Mouse (Mus musculus) testis, adult 2 months (tissue): ENCODE data around the gene Ell.

Source experiments
- CTCF ChIP-seq: fragments of 200-500 bp; IDR thresholded peaks from 2 replicates; pipeline ENCODE4 v1.5.1; 2012; ENCODE audit warnings: low read depth, mild to moderate bottlenecking, inconsistent platforms, low read length, moderate library complexity; ENCODE audit not compliant: control insufficient read depth, insufficient read depth, insufficient replicate concordance
- POLR2A ChIP-seq: fragments of 200-500 bp; IDR thresholded peaks from 2 replicates; pipeline ENCODE4 v1.6.1; 2012; ENCODE audit warnings: low read depth, mild to moderate bottlenecking, inconsistent platforms, low read length, moderate library complexity; ENCODE audit not compliant: control insufficient read depth

- no peak for TF ChIP-seq CTCF
- no peak for TF ChIP-seq POLR2A
Observed at GRCm38 (mm10) chr8:70608749-70609367, 69.6 kb downstream of the Ell start, which contains the start of gene Ssbp4.
